ENCODE assay signal across 23 mouse cellular contexts in the genomic region with DNA sequence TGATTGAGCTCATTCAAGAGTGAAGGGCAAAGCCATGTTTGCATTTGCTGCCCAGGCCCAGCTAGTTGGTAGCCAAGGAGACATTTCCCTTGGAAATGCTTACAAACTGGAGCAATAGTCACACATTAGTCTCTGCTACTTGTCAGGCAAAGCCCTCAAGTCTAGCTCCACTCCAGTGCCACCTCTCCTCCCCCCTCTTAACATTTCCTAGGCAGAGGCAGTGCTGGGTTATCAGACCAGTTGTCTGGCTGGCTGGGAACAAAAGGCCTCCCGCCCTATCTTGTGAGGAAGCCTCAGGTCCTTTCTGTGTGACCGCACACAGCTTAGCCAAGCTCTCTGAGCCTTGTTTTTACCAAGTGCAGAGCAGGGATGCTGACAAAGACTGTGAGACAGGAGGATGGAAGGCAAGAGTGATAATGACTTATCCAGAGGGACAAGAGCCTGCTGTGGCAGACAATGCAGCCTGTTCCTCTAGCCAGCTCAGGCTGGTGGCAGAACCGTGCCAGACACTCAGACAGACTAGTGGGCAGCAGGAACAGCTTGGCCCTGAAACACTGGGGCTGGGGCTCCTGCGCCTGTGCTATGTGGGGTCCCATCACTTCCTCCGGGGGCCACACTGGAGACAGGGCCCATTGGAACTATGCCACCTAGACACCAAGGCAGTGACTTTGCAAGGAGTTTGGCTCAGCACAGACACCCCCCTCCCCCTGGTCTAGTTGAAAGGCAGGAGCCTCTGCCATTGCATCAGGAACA. TPM values are rescaled to one million over a fixed set of nuclear protein-coding genes. Genes with fewer than 3 reads are reported as not detected.
DNase-seq lines count a peak whose midpoint lies in the region; ATAC-seq and TF ChIP-seq lines count a peak whose summit lies in the region.
"Had no signal": no experiment of that assay in that cellular context is flagged by ENCODE, and none has a peak within 500 bp of the region (broad histone marks: within the 10 kb centered on the region; RNA-seq: fewer than 3 reads in every experiment).

No protein-coding gene starts in this region.

- no peak overlapping the region for H3K4me2 ChIP-seq in forebrain, embryonic 13.5 days
- no peak overlapping the region for H3K4me2 ChIP-seq in forebrain, embryonic 12.5 days
- no peak overlapping the region for H3K4me2 ChIP-seq in midbrain, embryonic 16.5 days (ENCODE audit: low read length)
- no peak overlapping the region for H3K4me2 ChIP-seq in hindbrain, embryonic 16.5 days (ENCODE audit: low read length)
- H3K4me2 ChIP-seq: intestine, embryonic 15.5 days; kidney, embryonic 15.5 days; midbrain, embryonic 12.5 days; neural tube, embryonic 12.5 days had no signal

- 0 out of 2 replicates have a peak, but pooled peaks have one; percentile 27 for ATAC-seq in forebrain, embryonic 13.5 days
- no peak for ATAC-seq in forebrain, embryonic 12.5 days (ENCODE audit: low FRiP score)
- ATAC-seq in midbrain, embryonic 16.5 days = no peak
- ATAC-seq in hindbrain, embryonic 16.5 days = peak; percentile 78
- ATAC-seq: activated CD4-positive, CD25-positive, alpha-beta regulatory T cell, adult 4 months; intestine, embryonic 15.5 days; Patski had no signal

- H3K4me3 ChIP-seq in forebrain, embryonic 13.5 days = no peak overlapping the region
- H3K4me3 ChIP-seq in forebrain, embryonic 12.5 days (replicated peaks) = no peak overlapping the region
- no peak overlapping the region for H3K4me3 ChIP-seq in midbrain, embryonic 10.5 days
- no peak overlapping the region for H3K4me3 ChIP-seq in midbrain, embryonic 16.5 days (ENCODE audit: low read depth, low read length)
- no peak overlapping the region for H3K4me3 ChIP-seq in hindbrain, embryonic 16.5 days (ENCODE audit: low read length)
- H3K4me3 ChIP-seq: heart, adult 2 months; intestine, embryonic 15.5 days; kidney, embryonic 15.5 days; midbrain, embryonic 12.5 days; neural tube, embryonic 12.5 days had no signal

- no peaks in the 10 kb centered on the region for H3K36me3 ChIP-seq in forebrain, embryonic 13.5 days (ENCODE audit: poor library complexity, severe bottlenecking)
- no peaks in the 10 kb centered on the region for H3K36me3 ChIP-seq in forebrain, embryonic 12.5 days (replicated peaks)
- H3K36me3 ChIP-seq in midbrain, embryonic 10.5 days = no peaks in the 10 kb centered on the region
- H3K36me3 ChIP-seq in midbrain, embryonic 16.5 days (ENCODE audit: control insufficient read depth, insufficient read depth, low read length) = no peaks in the 10 kb centered on the region
- no peaks in the 10 kb centered on the region for H3K36me3 ChIP-seq in hindbrain, embryonic 16.5 days (ENCODE audit: control insufficient read depth, insufficient read depth, low read length)
- H3K36me3 ChIP-seq: intestine, embryonic 15.5 days; kidney, embryonic 15.5 days; midbrain, embryonic 12.5 days; neural tube, embryonic 12.5 days had no signal

- intact Hi-C loops in left cerebral cortex, postnatal 10 days (cut with DNase I) = no loop called here

- no peak for DNase-seq in midbrain, embryonic 10.5 days (ENCODE audit: low spot score)
- peak; percentile 57 for DNase-seq in brain, embryonic 14.5 days (ENCODE audit: low read depth)
- DNase-seq in right cerebral cortex, postnatal 14 days = no peak
- DNase-seq in left cerebral cortex, postnatal 10 days (ENCODE audit: extremely low spot score in 1 of 2, low spot score in 2 of 2) = no peak
- DNase-seq: adrenal gland, postnatal 14 days; B cell, adult 2 months; cerebellum, adult 9-10 months; gastrocnemius, postnatal 10 days; heart, adult 2 months; heart, postnatal 14 days; liver; lung, adult 2 months; thymus, adult 18-20 months had no signal

- WGBS in forebrain, embryonic 13.5 days = 44% methylated on average over 5 of the region's 5 CpGs
- 35% methylated on average over 5 of the region's 5 CpGs for WGBS in forebrain, embryonic 12.5 days
- WGBS in midbrain, embryonic 10.5 days = 47% methylated on average over 5 of the region's 5 CpGs
- WGBS in midbrain, embryonic 16.5 days = 36% methylated on average over 5 of the region's 5 CpGs
- WGBS in hindbrain, embryonic 16.5 days = 23% methylated on average over 5 of the region's 5 CpGs

- no peak overlapping the region for H3K9ac ChIP-seq in forebrain, embryonic 13.5 days
- no peak overlapping the region for H3K9ac ChIP-seq in forebrain, embryonic 12.5 days
- no peak overlapping the region for H3K9ac ChIP-seq in midbrain, embryonic 16.5 days (ENCODE audit: low read depth, low read length)
- H3K9ac ChIP-seq in hindbrain, embryonic 16.5 days (ENCODE audit: low read depth, low read length) = no peak overlapping the region
- H3K9ac ChIP-seq: intestine, embryonic 15.5 days; kidney, embryonic 15.5 days; midbrain, embryonic 12.5 days; neural tube, embryonic 12.5 days had no signal

- H3K9me3 ChIP-seq in forebrain, embryonic 13.5 days (replicated peaks) = no peaks in the 10 kb centered on the region
- no peaks in the 10 kb centered on the region for H3K9me3 ChIP-seq in forebrain, embryonic 12.5 days
- no peaks in the 10 kb centered on the region for H3K9me3 ChIP-seq in midbrain, embryonic 10.5 days (replicated peaks)
- H3K9me3 ChIP-seq in midbrain, embryonic 16.5 days (replicated peaks; ENCODE audit: control insufficient read depth, low read length, poor library complexity, severe bottlenecking) = no peaks in the 10 kb centered on the region
- no peaks in the 10 kb centered on the region for H3K9me3 ChIP-seq in hindbrain, embryonic 16.5 days (ENCODE audit: control insufficient read depth, low read length)
- H3K9me3 ChIP-seq: intestine, embryonic 15.5 days; kidney, embryonic 15.5 days; midbrain, embryonic 12.5 days; neural tube, embryonic 12.5 days had no signal

- no peak for TF ChIP-seq POLR2A in brain, embryonic 14.5 days (IDR thresholded peaks at IDR 0.05; ENCODE audit: borderline replicate concordance, extremely low read depth, insufficient read depth, insufficient read length, poor library complexity, severe bottlenecking)

- H3K4me1 ChIP-seq in forebrain, embryonic 13.5 days = 0 out of 2 replicates have a peak, but pooled peaks cover 3% of the 10 kb centered on the region
- H3K4me1 ChIP-seq in forebrain, embryonic 12.5 days = peaks cover 7% of the 10 kb centered on the region; the same call in 1 of the 2 replicates
- H3K4me1 ChIP-seq in midbrain, embryonic 10.5 days = peaks cover 23% of the 10 kb centered on the region
- no peaks in the 10 kb centered on the region for H3K4me1 ChIP-seq in midbrain, embryonic 16.5 days (ENCODE audit: control insufficient read depth, insufficient read depth, low read length)
- H3K4me1 ChIP-seq in hindbrain, embryonic 16.5 days (ENCODE audit: control insufficient read depth, insufficient read depth, low read depth, low read length) = peaks cover 11% of the 10 kb centered on the region; the same call in 1 of the 2 replicates
- H3K4me1 ChIP-seq: intestine, embryonic 15.5 days; kidney, embryonic 15.5 days had no signal

- TF ChIP-seq CTCF in brain, embryonic 14.5 days (IDR thresholded peaks at IDR 0.05; ENCODE audit: borderline replicate concordance, extremely low read depth, insufficient read depth, insufficient read length) = no peak

- H3K27me3 ChIP-seq in forebrain, embryonic 13.5 days = no peaks in the 10 kb centered on the region
- no peaks in the 10 kb centered on the region for H3K27me3 ChIP-seq in forebrain, embryonic 12.5 days
- H3K27me3 ChIP-seq in midbrain, embryonic 10.5 days (ENCODE audit: low read depth, poor library complexity, severe bottlenecking) = no peaks in the 10 kb centered on the region; the same call in 1 of the 2 replicates
- no peaks in the 10 kb centered on the region for H3K27me3 ChIP-seq in midbrain, embryonic 16.5 days (ENCODE audit: control insufficient read depth, insufficient read depth, low read depth, low read length)
- H3K27me3 ChIP-seq in hindbrain, embryonic 16.5 days (replicated peaks; ENCODE audit: control insufficient read depth, insufficient read depth, low read length) = no peaks in the 10 kb centered on the region
- H3K27me3 ChIP-seq: intestine, embryonic 15.5 days; kidney, embryonic 15.5 days; midbrain, embryonic 12.5 days; neural tube, embryonic 12.5 days had no signal

- H3K27ac ChIP-seq in forebrain, embryonic 13.5 days = 0 out of 2 replicates have a peak overlapping the region, but pooled peaks have one; percentile 19
- no peak overlapping the region for H3K27ac ChIP-seq in forebrain, embryonic 12.5 days
- peak overlapping the region; percentile 68 for H3K27ac ChIP-seq in midbrain, embryonic 10.5 days (replicated peaks)
- no peak overlapping the region for H3K27ac ChIP-seq in midbrain, embryonic 16.5 days (ENCODE audit: low read length)
- H3K27ac ChIP-seq in hindbrain, embryonic 16.5 days (ENCODE audit: low read depth, low read length) = peak overlapping the region; percentile 21; the same call in 1 of the 2 replicates
- H3K27ac ChIP-seq: heart, adult 2 months; intestine, embryonic 15.5 days; kidney, embryonic 15.5 days; midbrain, embryonic 12.5 days; neural tube, embryonic 12.5 days had no signal

RNA-seq across cellular contexts. Expression of a gene that starts 23.0 kb away (rescaled TPM):
- 0.19 and 0.21 TPM in 2 replicates for polyA plus RNA-seq in forebrain, embryonic 13.5 days (2015; fragmentation: Nextera tagmentation; extraction: Ambion mirVana)
- polyA plus RNA-seq in forebrain, embryonic 12.5 days (2016; fragmentation: Nextera tagmentation; extraction: Ambion mirVana) = 0.10 TPM in 1 of 2 replicates, not detected in the other
- polyA plus RNA-seq in midbrain, embryonic 10.5 days (2016; fragmentation: Nextera tagmentation; extraction: Ambion mirVana) = not detected in 2 replicates
- 0.36 and 0.39 TPM in 2 replicates for polyA plus RNA-seq in midbrain, embryonic 16.5 days (2015; fragmentation: Nextera tagmentation; extraction: Ambion mirVana)
- polyA plus RNA-seq in brain, embryonic 14.5 days (2012; rRNA removed) = 2.0 and 3.0 TPM in 2 replicates
- 0.60 and 0.63 TPM in 2 replicates for polyA plus RNA-seq in hindbrain, embryonic 16.5 days (2015; fragmentation: Nextera tagmentation; extraction: Ambion mirVana)
- total RNA-seq in left cerebral cortex, postnatal 10 days (2021) = 10 to 100 TPM in 1 of 2 experiments, 1 to 10 TPM in 1; 6.5 to 12.0 TPM
- polyA plus RNA-seq: activated CD4-positive, CD25-positive, alpha-beta regulatory T cell, adult 4 months; midbrain, embryonic 12.5 days had no signal

Comparison
In these comparisons a context has a peak if more than half of its experiments do, and no peak if none do; other contexts are left out.
1. ATAC-seq: peak in forebrain, embryonic 13.5 days (single experiment) and hindbrain, embryonic 16.5 days (single experiment); none in forebrain, embryonic 12.5 days (single experiment) and midbrain, embryonic 16.5 days (single experiment).
2. H3K27ac ChIP-seq: peak in forebrain, embryonic 13.5 days (single experiment), midbrain, embryonic 10.5 days (single experiment) and hindbrain, embryonic 16.5 days (single experiment); none in forebrain, embryonic 12.5 days (single experiment) and midbrain, embryonic 16.5 days (single experiment).